Mouse (Mus musculus) lung, postnatal 0 days (tissue): ENCODE data around the gene Kazn. TPM values are rescaled to one million over a fixed set of nuclear protein-coding genes. Genes with fewer than 3 reads are reported as not detected.

Experiments
- ATAC-seq: fragments of 200-750 bp; cut with Nextera tagmentation; 2 replicates; pipeline ENCODE4 v1.8.0; 2017; ENCODE audit warnings: moderate library complexity
- DNase-seq: peaks from one replicate; pipeline ENCODE4 v3.0.0-alpha.2; 2016; ENCODE audit warnings: low spot score
- H3K27ac ChIP-seq: fragments of 300-500 bp; sonication (generic); 2 replicates; pipeline ENCODE4 v1.5.1; 2014; ENCODE audit warnings: antibody characterized with exemption, mild to moderate bottlenecking, low read length, mixed read lengths
- H3K27me3 ChIP-seq: fragments of 300-500 bp; sonication (generic); replicated peaks from 2 replicates; pipeline ENCODE4 v1.6.1; 2014; ENCODE audit warnings: low read length, mixed read lengths; ENCODE audit not compliant: insufficient read depth
- H3K36me3 ChIP-seq: fragments of 300-500 bp; sonication (generic); 2 replicates; pipeline ENCODE4 v1.6.1; 2014; ENCODE audit warnings: low read length, mixed read lengths; ENCODE audit not compliant: insufficient read depth
- H3K4me1 ChIP-seq: fragments of 300-500 bp; sonication (generic); 2 replicates; pipeline ENCODE4 v1.6.1; 2014; ENCODE audit warnings: antibody characterized with exemption, low read depth, low read length, mixed read lengths; ENCODE audit not compliant: insufficient read depth
- H3K4me2 ChIP-seq: fragments of 300-500 bp; sonication (generic); replicated peaks from 2 replicates; pipeline ENCODE4 v1.6.1; 2014; ENCODE audit warnings: low read depth, mild to moderate bottlenecking, low read length, moderate library complexity, mixed read lengths
- H3K4me3 ChIP-seq: fragments of 300-500 bp; sonication (generic); 2 replicates; pipeline ENCODE4 v1.5.1; 2014; ENCODE audit warnings: low read depth, low read length
- H3K9ac ChIP-seq: fragments of 300-500 bp; sonication (generic); replicated peaks from 2 replicates; pipeline ENCODE4 v1.6.1; 2014; ENCODE audit warnings: low read depth, mild to moderate bottlenecking
- H3K9me3 ChIP-seq: fragments of 300-500 bp; sonication (generic); 2 replicates; pipeline ENCODE4 v1.6.1; 2016; ENCODE audit warnings: low read length, mixed read lengths
- CTCF ChIP-seq: IDR thresholded peaks from 2 replicates; pipeline ENCODE4 v1.5.1; 2016; ENCODE audit warnings: antibody characterized with exemption, mild to moderate bottlenecking
- EP300 ChIP-seq: IDR thresholded peaks from 2 replicates; pipeline ENCODE4 v1.6.1; 2016; ENCODE audit warnings: antibody characterized with exemption, mild to moderate bottlenecking, control low read depth
- WGBS: fragments of 180-500 bp; shearing (Covaris S2); extraction: QIAGEN DNeasy Blood & Tissue Kit; methylation state at CpG from one replicate; pipeline ENCODE4 v1.1.7; 2014; 5-methylcytosine and 5-hydroxymethylcytosine counted together
- polyA plus RNA-seq: library from polyadenylated mRNA; unstranded; fragments of >200 nt; fragmentation: Nextera tagmentation; extraction: Ambion mirVana; gene quantifications from 2 replicates; pipeline ENCODE4 v1.2.1, GENCODE M21; 2015

Gene Kazn
- polyA plus RNA-seq, 1 experiment from 2014 or later: 6.0 TPM

DNA sequence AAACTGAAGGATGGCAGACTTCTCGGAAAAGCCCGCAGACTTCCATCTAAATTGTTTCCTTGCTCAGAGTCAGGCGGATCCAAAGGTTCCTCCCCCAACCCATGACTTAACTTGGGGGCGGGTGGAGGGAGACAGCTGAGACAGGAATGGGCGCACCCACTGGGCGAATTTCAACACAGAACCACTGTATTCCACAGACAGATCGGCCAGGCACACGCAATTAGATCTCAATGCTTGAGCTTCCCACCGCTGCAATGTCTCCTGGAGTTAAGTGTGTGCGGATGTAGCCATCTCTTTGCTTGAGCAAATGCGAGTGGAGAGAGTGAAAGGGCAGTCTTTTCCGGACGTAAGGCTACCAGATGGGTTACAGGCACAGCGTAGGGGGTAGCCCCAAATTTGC, 1.2 kb downstream of the Kazn start:
- TF ChIP-seq CTCF (no peak), EP300 (peak; percentile 35; the same call in 1 of the 2 replicates)
- Histone ChIP-seq H3K27me3 (no peaks in the 10 kb centered on the region), H3K9ac (peak overlapping the region; percentile 54), H3K36me3 (no peaks in the 10 kb centered on the region), H3K4me1 (peaks cover 18% of the 10 kb centered on the region; the same call in 1 of the 2 replicates), H3K4me3 (peak overlapping the region; percentile 71), H3K27ac (peak overlapping the region; percentile 67), H3K4me2 (peak overlapping the region; percentile 99), H3K9me3 (no peaks in the 10 kb centered on the region)
- ATAC-seq: peak; percentile 37
- DNase-seq: peak; percentile 70
- 7% methylated on average over 14 of the region's 14 CpGs for WGBS

DNA sequence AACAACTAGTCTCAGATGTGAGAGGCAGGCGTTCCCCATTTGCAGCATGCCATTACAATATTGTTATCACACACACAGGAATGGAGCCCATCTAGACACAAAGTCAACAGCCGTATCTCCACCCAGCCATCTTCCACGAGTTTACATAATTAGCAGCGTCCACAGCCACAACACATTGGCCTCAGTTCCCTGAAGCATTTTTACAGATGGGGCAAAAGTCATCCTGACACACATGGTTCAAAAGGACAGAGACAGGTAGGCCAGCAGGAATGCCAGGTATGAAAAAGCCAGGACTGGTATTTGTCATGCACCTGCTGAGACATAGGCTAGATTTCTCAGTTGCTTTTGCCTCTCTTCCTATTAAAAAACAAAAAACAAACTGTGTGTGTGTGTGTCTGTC, 2.5 kb downstream of the Kazn start:
- no peak for TF ChIP-seq CTCF
- no peak for TF ChIP-seq EP300
- Histone ChIP-seq H3K36me3 (no peaks in the 10 kb centered on the region), H3K4me2 (no peak overlapping the region), H3K9me3 (no peaks in the 10 kb centered on the region), H3K27me3 (no peaks in the 10 kb centered on the region), H3K9ac (no peak overlapping the region), H3K27ac (no peak overlapping the region), H3K4me1 (peaks cover 18% of the 10 kb centered on the region; the same call in 1 of the 2 replicates), H3K4me3 (no peak overlapping the region)
- ATAC-seq (no peak), DNase-seq (no peak)
- WGBS: 70% methylated on average over 4 of the region's 4 CpGs

DNA sequence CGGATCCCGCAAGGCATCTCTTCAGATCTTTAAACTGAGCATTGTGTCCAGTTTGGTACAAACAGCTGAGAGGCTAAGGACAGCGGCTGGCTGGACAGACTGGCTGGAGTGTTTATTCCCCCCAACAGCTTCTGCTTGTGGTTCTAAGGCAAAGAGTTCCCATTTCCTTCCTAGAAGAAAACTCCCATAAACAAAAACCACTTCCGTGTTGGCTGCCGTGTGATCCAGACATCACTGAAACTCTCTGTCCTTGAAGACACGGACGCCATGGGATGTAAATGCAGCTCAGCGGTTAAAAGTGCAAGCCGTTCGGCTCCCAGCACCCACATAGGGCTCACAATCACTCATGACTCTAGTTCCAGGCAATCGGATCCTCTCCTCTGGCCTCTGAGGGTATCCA, 3.8 kb downstream of the Kazn start:
- 50% methylated on average over 11 of the region's 11 CpGs for WGBS
- ATAC-seq (peak; percentile 37), DNase-seq (peak; percentile 78)
- no peak for TF ChIP-seq CTCF
- TF ChIP-seq EP300: peak; percentile 91
- Histone ChIP-seq H3K4me1 (peaks cover 18% of the 10 kb centered on the region; the same call in 1 of the 2 replicates), H3K9ac (no peak overlapping the region), H3K9me3 (no peaks in the 10 kb centered on the region), H3K4me3 (no peak overlapping the region), H3K27ac (peak overlapping the region; percentile 32; the same call in 1 of the 2 replicates), H3K27me3 (no peaks in the 10 kb centered on the region), H3K36me3 (no peaks in the 10 kb centered on the region), H3K4me2 (peak overlapping the region; percentile 17; the same call in 1 of the 2 replicates)

DNA sequence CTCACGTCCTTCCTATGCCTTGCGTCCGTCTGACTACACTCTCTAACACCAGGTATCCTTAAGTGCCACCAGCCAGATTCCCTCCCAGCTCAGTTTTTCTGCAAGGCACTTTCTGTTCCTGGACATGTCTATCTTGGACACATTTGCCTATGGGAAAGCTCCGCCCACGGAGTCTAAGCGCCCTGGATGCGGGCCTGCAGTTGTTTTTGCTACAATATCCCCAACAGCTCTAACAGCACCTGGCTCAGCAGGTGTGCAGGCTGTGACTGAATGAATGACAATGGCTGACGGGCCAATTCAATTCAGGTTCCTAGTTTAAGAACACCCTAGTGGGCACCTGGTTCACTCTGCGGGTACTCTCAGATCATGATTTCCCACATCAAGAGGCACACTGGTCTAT, 4.4 kb downstream of the Kazn start:
- 74% methylated on average over 9 of the region's 9 CpGs for WGBS
- peak overlapping the region; percentile 17; the same call in 1 of the 2 replicates for H3K4me2 ChIP-seq

DNA sequence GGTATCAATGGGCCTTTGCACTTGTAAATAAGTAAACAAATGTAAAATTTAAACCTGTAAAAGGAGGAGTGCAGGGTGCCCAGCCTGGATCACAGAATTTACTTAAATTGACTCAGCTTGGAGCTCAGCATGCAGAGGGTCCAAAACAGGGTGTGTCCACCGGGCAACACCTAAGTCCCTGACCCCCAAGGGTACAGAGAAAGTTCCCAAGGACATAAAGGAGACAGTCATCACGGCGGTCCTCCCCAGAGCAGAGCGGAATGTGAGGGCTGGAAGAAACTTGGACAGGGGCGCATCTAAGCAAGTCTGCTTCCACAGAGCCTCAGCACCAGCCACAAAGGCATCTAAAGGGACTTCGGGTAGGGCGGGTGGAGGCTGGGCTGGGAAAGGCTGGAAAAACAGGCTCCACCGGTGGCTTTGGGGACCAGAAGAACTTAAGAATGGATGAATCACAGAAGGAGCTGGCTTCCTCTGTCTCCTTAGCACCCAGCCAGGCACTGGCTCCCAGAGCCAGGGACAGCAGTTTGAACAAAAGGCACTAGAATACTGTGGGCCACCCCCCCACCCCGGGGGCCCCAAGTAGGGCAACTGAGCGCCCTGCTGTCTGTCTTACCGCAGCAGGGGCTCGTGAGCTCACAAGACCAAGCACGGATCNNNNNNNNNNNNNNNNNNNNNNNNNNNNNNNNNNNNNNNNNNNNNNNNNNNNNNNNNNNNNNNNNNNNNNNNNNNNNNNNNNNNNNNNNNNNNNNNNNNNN, 10.2 kb downstream of the Kazn start:
- Histone ChIP-seq H3K4me2 (no peak overlapping the region), H3K4me1 (peaks cover 11% of the 10 kb centered on the region; the same call in 1 of the 2 replicates), H3K36me3 (no peaks in the 10 kb centered on the region), H3K9ac (no peak overlapping the region), H3K4me3 (no peak overlapping the region), H3K27ac (0 out of 2 replicates have a peak overlapping the region, but pooled peaks have one; percentile 14), H3K27me3 (no peaks in the 10 kb centered on the region), H3K9me3 (no peaks in the 10 kb centered on the region)
- TF ChIP-seq CTCF: no peak
- DNase-seq: peak; percentile 47
- 35% methylated on average over 13 of the region's 13 CpGs for WGBS
- ATAC-seq: peak; percentile 42

More for the DNA sequence above, 4.4 kb downstream of the Kazn start:
- H3K9ac ChIP-seq: no peak overlapping the region
- H3K36me3 ChIP-seq: no peaks in the 10 kb centered on the region
- DNase-seq (no peak), ATAC-seq (no peak)
- H3K27me3 ChIP-seq: no peaks in the 10 kb centered on the region
- H3K9me3 ChIP-seq: no peaks in the 10 kb centered on the region
- TF ChIP-seq EP300: no peak
- TF ChIP-seq CTCF: no peak
- H3K4me1 ChIP-seq: peaks cover 18% of the 10 kb centered on the region; the same call in 1 of the 2 replicates
- H3K27ac ChIP-seq: peak overlapping the region; percentile 6; the same call in 1 of the 2 replicates
- no peak overlapping the region for H3K4me3 ChIP-seq

DNA sequence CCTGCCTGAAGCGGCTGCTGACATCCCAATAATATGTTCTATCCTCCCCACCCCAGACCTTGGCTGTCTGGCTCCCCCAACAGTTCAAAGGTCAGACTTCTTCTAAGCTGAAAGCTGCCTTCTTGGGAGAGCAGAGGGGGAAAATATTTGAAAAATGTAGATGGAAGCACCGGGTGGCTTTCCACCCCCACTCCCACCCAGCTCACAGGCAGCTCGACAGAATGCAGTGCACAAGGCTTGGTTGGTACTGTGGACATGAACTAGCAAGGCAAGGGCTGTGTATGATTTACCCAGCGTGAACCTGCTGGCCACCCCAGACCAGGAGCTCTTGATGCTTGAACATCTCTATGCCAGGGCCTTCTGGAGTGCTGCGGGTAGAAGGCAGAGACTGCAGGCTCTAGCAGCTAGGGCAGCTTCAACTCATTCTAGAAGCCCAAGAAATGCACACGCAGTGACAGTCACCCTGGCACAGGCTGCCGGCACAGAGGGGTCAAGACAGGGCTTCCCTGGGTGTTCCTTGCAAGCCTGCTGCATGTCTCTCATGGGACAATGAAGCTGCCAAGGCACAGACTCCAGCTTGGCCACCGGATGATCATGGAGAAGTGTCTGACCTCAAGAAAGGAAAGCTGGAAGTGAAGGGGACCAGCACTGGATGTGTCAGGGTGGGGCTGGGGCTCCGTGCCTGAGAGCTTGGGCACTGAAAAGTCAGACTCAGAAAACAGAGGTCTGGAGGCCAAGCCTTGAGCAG, 15.1 kb downstream of the Kazn start:
- WGBS: 35% methylated on average over 9 of the region's 9 CpGs
- H3K4me3 ChIP-seq: no peak overlapping the region
- TF ChIP-seq CTCF (no peak), EP300 (no peak)
- ATAC-seq: peak; percentile 6; the same call in 1 of the 2 replicates
- no peak overlapping the region for H3K9ac ChIP-seq
- H3K4me2 ChIP-seq: no peak overlapping the region
- peaks cover 25% of the 10 kb centered on the region; the same call in 1 of the 2 replicates for H3K4me1 ChIP-seq
- no peaks in the 10 kb centered on the region for H3K27me3 ChIP-seq
- 0 out of 2 replicates have a peak overlapping the region, but pooled peaks have one; percentile 2 for H3K27ac ChIP-seq
- no peak for DNase-seq
- H3K36me3 ChIP-seq: no peaks in the 10 kb centered on the region
- no peaks in the 10 kb centered on the region for H3K9me3 ChIP-seq
